Mouse (Mus musculus) midbrain, embryonic 11.5 days (tissue): ENCODE results near the gene Gm49711. TPM values are rescaled to one million over a fixed set of nuclear protein-coding genes. Genes with fewer than 3 reads are reported as not detected.
A peak's percentile ranks its signal among the peaks of the same experiment; 100 is the strongest.

Experiments
- ATAC-seq: fragments of 200-750 bp; cut with Nextera tagmentation; 2 replicates; pipeline ENCODE4 v1.8.0; 2017; ENCODE audit warnings: moderate TSS enrichment, moderate library complexity; ENCODE audit not compliant: low FRiP score
- DNase-seq: peaks from one replicate; pipeline ENCODE4 v3.0.0; 2015; ENCODE audit warnings: low spot score; ENCODE audit errors: missing footprints
- H3K27ac ChIP-seq: fragments of 300-500 bp; sonication (generic); 2 replicates; pipeline ENCODE4 v1.5.1; 2014; ENCODE audit warnings: low read depth, low read length
- H3K27me3 ChIP-seq: fragments of 300-500 bp; sonication (generic); 2 replicates; pipeline ENCODE4 v1.6.1; 2014; ENCODE audit warnings: mild to moderate bottlenecking, low read length, moderate library complexity, mixed read lengths; ENCODE audit not compliant: control insufficient read depth, insufficient read depth
- H3K36me3 ChIP-seq: fragments of 300-500 bp; sonication (generic); 2 replicates; pipeline ENCODE4 v1.6.1; 2014; ENCODE audit warnings: mild to moderate bottlenecking, low read length, moderate library complexity, mixed read lengths; ENCODE audit not compliant: control insufficient read depth, insufficient read depth
- H3K4me1 ChIP-seq: fragments of 300-500 bp; sonication (generic); 2 replicates; pipeline ENCODE4 v1.6.1; 2014; ENCODE audit warnings: low read length; ENCODE audit not compliant: control insufficient read depth, insufficient read depth
- H3K4me2 ChIP-seq: fragments of 300-500 bp; sonication (generic); 2 replicates; pipeline ENCODE4 v1.6.1; 2014; ENCODE audit warnings: mild to moderate bottlenecking, moderate library complexity
- H3K4me3 ChIP-seq: fragments of 300-500 bp; sonication (generic); 2 replicates; pipeline ENCODE4 v1.5.1; 2014; ENCODE audit warnings: low read depth, low read length
- H3K9ac ChIP-seq: fragments of 300-500 bp; sonication (generic); 2 replicates; pipeline ENCODE4 v1.6.1; 2014; ENCODE audit warnings: low read length
- H3K9me3 ChIP-seq: fragments of 300-500 bp; sonication (generic); 2 replicates; pipeline ENCODE4 v1.6.1; 2016; ENCODE audit warnings: low read length; ENCODE audit not compliant: control insufficient read depth
- WGBS: fragments of 180-500 bp; shearing (Covaris S2); extraction: QIAGEN DNeasy Blood & Tissue Kit; methylation state at CpG from one replicate; pipeline ENCODE4 v1.1.7; 2014; 5-methylcytosine and 5-hydroxymethylcytosine counted together
- polyA plus RNA-seq: library from polyadenylated mRNA; unstranded; fragments of >200 nt; fragmentation: Nextera tagmentation; extraction: Ambion mirVana; gene quantifications from 2 replicates; pipeline ENCODE4 v1.2.1, GENCODE M21; 2014

Gm49711 gene
- polyA plus RNA-seq, 1 experiment from 2014 or later, result not detected

- 66% methylated on average over 8 of the region's 8 CpGs for WGBS
- no peak for ATAC-seq
Observed at GRCm38 (mm10) chr16:92036701-92037100, 21.4 kb upstream of the Gm49711 start.

GRCm38 (mm10) chr16:92037891-92038607, 20.1 kb upstream of the Gm49711 start:
- DNase-seq (peak; percentile 68), ATAC-seq (no peak)
- no peaks in the 10 kb centered on the region for H3K36me3 ChIP-seq
- no peaks in the 10 kb centered on the region for H3K4me1 ChIP-seq
- no peaks in the 10 kb centered on the region for H3K27me3 ChIP-seq
- no peak overlapping the region for H3K4me2 ChIP-seq
- no peak overlapping the region for H3K4me3 ChIP-seq
- no peaks in the 10 kb centered on the region for H3K9me3 ChIP-seq
- WGBS, result 88% methylated on average over 21 of the region's 21 CpGs
- H3K9ac ChIP-seq, result no peak overlapping the region
- no peak overlapping the region for H3K27ac ChIP-seq

More at GRCm38 (mm10) chr16:92036701-92037100, 21.4 kb upstream of the Gm49711 start:
- H3K4me1 ChIP-seq, result no peaks in the 10 kb centered on the region
- H3K9ac ChIP-seq, result no peak overlapping the region
- H3K9me3 ChIP-seq, result no peaks in the 10 kb centered on the region
- no peak overlapping the region for H3K4me2 ChIP-seq
- H3K36me3 ChIP-seq, result no peaks in the 10 kb centered on the region
- H3K4me3 ChIP-seq, result no peak overlapping the region
- H3K27me3 ChIP-seq, result no peaks in the 10 kb centered on the region
- H3K27ac ChIP-seq, result no peak overlapping the region
- DNase-seq, result no peak

GRCm38 (mm10) chr16:92039421-92039820, 18.7 kb upstream of the Gm49711 start:
- Histone ChIP-seq H3K4me3 (no peak overlapping the region), H3K9ac (no peak overlapping the region), H3K4me1 (no peaks in the 10 kb centered on the region), H3K27me3 (no peaks in the 10 kb centered on the region), H3K4me2 (no peak overlapping the region), H3K36me3 (no peaks in the 10 kb centered on the region), H3K9me3 (no peaks in the 10 kb centered on the region), H3K27ac (no peak overlapping the region)
- DNase-seq, result peak; percentile 44
- no peak for ATAC-seq
- 92% methylated on average over 7 of the region's 7 CpGs for WGBS

- ATAC-seq (no peak), DNase-seq (peak; percentile 8)
- Histone ChIP-seq H3K9me3 (no peaks in the 10 kb centered on the region), H3K4me3 (no peak overlapping the region), H3K4me1 (no peaks in the 10 kb centered on the region), H3K36me3 (no peaks in the 10 kb centered on the region), H3K27me3 (no peaks in the 10 kb centered on the region), H3K4me2 (no peak overlapping the region), H3K27ac (no peak overlapping the region), H3K9ac (no peak overlapping the region)
- WGBS, result 95% methylated on average over 11 of the region's 11 CpGs
Observed at GRCm38 (mm10) chr16:92039966-92040365, 18.1 kb upstream of the Gm49711 start.

- H3K4me1 ChIP-seq, result peaks cover 2% of the 10 kb centered on the region; the same call in 1 of the 2 replicates
- no peak overlapping the region for H3K4me3 ChIP-seq
- ATAC-seq (no peak), DNase-seq (no peak)
- no peaks in the 10 kb centered on the region for H3K27me3 ChIP-seq
- no peaks in the 10 kb centered on the region; the same call in none of the 2 replicates for H3K9me3 ChIP-seq
- no peak overlapping the region for H3K4me2 ChIP-seq
- H3K9ac ChIP-seq, result no peak overlapping the region
- H3K36me3 ChIP-seq, result no peaks in the 10 kb centered on the region
- no peak overlapping the region for H3K27ac ChIP-seq
- WGBS, result 86% methylated on average over 7 of the region's 7 CpGs
Observed at GRCm38 (mm10) chr16:92051777-92052310, 6.3 kb upstream of the Gm49711 start.

GRCm38 (mm10) chr16:92052569-92052968, 5.5 kb upstream of the Gm49711 start:
- H3K4me2 ChIP-seq, result no peak overlapping the region
- 76% methylated on average over 10 of the region's 10 CpGs for WGBS
- H3K9me3 ChIP-seq, result no peaks in the 10 kb centered on the region; the same call in none of the 2 replicates
- no peaks in the 10 kb centered on the region for H3K36me3 ChIP-seq
- DNase-seq (no peak), ATAC-seq (no peak)
- no peak overlapping the region for H3K4me3 ChIP-seq
- no peaks in the 10 kb centered on the region for H3K27me3 ChIP-seq
- no peak overlapping the region for H3K27ac ChIP-seq
- no peak overlapping the region for H3K9ac ChIP-seq
- H3K4me1 ChIP-seq, result peaks cover 2% of the 10 kb centered on the region; the same call in 1 of the 2 replicates

- no peak for DNase-seq
- H3K4me3 ChIP-seq, result no peak overlapping the region
- H3K4me1 ChIP-seq, result peaks cover 12% of the 10 kb centered on the region
- H3K36me3 ChIP-seq, result no peaks in the 10 kb centered on the region
- H3K27me3 ChIP-seq, result no peaks in the 10 kb centered on the region
- WGBS, result 65% methylated on average over 2 of the region's 2 CpGs
- H3K9me3 ChIP-seq, result no peaks in the 10 kb centered on the region; the same call in none of the 2 replicates
- no peak overlapping the region for H3K9ac ChIP-seq
- no peak overlapping the region for H3K4me2 ChIP-seq
- ATAC-seq, result no peak
- no peak overlapping the region for H3K27ac ChIP-seq
Observed at GRCm38 (mm10) chr16:92056711-92057110, 1.4 kb upstream of the Gm49711 start.

GRCm38 (mm10) chr16:92057456-92057851, 662 bp upstream of the Gm49711 start:
- H3K27me3 ChIP-seq, result no peaks in the 10 kb centered on the region
- peak; percentile 58 for ATAC-seq
- peak overlapping the region; percentile 85 for H3K9ac ChIP-seq
- peak overlapping the region; percentile 96 for H3K4me2 ChIP-seq
- WGBS, result 8% methylated on average over 11 of the region's 11 CpGs
- no peaks in the 10 kb centered on the region; the same call in none of the 2 replicates for H3K9me3 ChIP-seq
- no peak for DNase-seq
- no peaks in the 10 kb centered on the region; the same call in 1 of the 2 replicates for H3K36me3 ChIP-seq
- H3K4me3 ChIP-seq, result peak overlapping the region; percentile 89
- no peak overlapping the region for H3K27ac ChIP-seq
- H3K4me1 ChIP-seq, result peaks cover 12% of the 10 kb centered on the region
